Mouse (Mus musculus) ovary, postnatal 14 days (tissue): ENCODE measurements around the gene Jak2.

Experiments used
- DNase-seq: peaks from one replicate; pipeline ENCODE4 v3.0.0; 2022; ENCODE audit warnings: low spot score

Jak2 gene

GRCm38 (mm10) chr19:29302119-29302518, 50.5 kb downstream of the Jak2 start:
- DNase-seq, result no peak

- DNase-seq, result no peak
Observed at GRCm38 (mm10) chr19:29308832-29309231, 57.2 kb downstream of the Jak2 start.

GRCm38 (mm10) chr19:29311791-29312190, 60.2 kb downstream of the Jak2 start:
- no peak for DNase-seq

DNA sequence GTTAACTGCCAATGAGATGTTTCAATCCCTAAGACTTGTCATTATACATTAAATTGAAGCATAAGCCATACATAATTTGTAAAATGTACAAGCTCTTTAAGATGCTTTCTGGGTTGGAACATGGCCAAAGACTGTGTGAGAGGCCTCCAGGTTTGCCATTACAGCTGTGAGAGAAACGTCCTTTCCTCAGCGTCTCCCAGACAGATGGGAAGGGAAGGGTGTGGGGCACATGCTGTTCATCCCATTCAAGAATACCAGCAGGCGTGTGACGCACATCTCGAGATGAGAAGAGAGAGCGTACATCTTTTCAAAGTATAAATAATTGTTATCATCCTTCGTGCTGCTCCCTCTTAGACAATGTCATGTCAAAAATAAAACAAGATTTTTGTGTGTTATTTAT, 61.0 kb downstream of the Jak2 start:
- DNase-seq, result no peak

- DNase-seq, result no peak
Observed at GRCm38 (mm10) chr19:29323416-29324049, 71.9 kb downstream of the Jak2 start.

GRCm38 (mm10) chr19:29325053-29325851, 73.6 kb downstream of the Jak2 start, which contains the start of gene Insl6:
TSS of gene Insl6 (minus strand) at chr19:29325356.
- DNase-seq, result peak; percentile 46

DNA sequence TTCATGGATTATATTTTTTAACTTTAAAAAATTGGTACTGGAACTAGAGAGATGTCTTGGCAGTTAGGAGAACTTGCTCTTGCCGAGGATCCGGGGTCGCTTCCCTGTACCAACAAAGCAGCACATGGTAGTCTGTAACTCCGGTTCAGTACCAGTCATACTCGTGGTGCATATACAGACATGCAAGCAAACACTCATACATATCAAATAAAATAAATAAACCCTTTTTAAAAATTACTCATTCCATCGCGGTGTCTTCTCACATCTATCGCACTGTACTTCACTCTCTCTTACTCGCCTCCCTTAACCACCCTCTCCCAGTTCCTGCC, 74.2 kb downstream of the Jak2 start:
- no peak for DNase-seq

GRCm38 (mm10) chr19:29326396-29326795, 74.8 kb downstream of the Jak2 start:
- DNase-seq, result no peak

- DNase-seq, result no peak
Observed at GRCm38 (mm10) chr19:29326822-29327552, 75.4 kb downstream of the Jak2 start.

DNA sequence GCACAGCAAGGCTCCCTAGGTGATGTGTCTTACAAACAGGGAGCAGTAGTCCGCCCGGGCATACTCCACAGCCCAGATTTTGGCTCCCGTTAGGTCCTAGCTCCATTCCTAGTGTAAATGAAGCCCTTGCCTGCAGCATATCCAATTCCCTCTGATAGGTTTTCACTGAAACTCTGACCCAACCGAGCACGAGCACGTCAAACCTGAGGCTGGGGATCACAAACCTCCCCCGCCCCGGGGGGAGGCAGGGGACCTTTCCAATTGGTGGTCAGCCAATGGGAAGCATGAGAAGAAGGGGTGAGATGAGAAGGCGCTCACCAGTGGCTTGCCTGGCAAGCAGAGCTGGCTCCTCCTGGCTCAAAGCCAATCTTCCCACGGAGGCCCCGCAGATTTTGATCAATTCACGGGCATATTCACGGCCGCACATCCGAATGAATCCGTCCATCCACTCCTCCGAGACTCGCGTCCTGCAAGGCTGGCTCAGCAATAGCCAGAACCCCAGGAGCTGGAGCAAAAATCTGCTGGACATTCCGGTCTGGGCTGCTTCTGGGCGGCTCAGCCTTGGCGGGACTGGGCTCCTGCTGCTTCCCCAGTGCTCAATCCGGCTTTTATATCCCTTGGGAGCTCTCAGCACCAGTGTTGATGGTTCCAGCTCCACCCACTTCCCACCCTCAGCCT, 82.6 kb downstream of the Jak2 start, which contains the start of gene Rln1:
TSS of gene Rln1 (minus strand) at position 603 of the 678 bp plus-strand sequence.
- DNase-seq, result peak; percentile 11

GRCm38 (mm10) chr19:29336624-29337023, 85.0 kb downstream of the Jak2 start:
- no peak for DNase-seq

- no peak for DNase-seq
Observed at GRCm38 (mm10) chr19:29341029-29341428, 89.4 kb downstream of the Jak2 start.

DNA sequence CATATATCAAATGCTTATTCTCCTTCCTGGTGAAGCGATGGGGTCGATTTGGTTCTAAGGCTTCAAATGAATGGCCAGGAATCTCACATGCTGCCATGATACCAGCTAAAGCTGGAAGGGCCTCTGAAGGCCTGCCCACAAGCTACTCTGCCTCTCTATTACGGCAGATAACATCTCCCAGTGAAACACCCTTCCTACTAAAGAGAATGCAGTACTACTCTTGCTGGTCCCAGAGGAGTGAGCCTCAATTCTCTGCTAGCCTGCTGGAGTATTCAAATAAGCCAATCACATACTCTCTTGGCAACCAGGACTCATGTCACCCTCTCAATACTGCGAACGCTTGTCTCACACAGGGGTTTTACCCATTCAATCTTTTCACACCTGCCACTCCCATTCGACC, 90.7 kb downstream of the Jak2 start:
- DNase-seq, result no peak

GRCm38 (mm10) chr19:29344868-29345267, 93.2 kb downstream of the Jak2 start:
- DNase-seq, result no peak

GRCm38 (mm10) chr19:29345636-29346035, 94.0 kb downstream of the Jak2 start:
- no peak for DNase-seq

DNA sequence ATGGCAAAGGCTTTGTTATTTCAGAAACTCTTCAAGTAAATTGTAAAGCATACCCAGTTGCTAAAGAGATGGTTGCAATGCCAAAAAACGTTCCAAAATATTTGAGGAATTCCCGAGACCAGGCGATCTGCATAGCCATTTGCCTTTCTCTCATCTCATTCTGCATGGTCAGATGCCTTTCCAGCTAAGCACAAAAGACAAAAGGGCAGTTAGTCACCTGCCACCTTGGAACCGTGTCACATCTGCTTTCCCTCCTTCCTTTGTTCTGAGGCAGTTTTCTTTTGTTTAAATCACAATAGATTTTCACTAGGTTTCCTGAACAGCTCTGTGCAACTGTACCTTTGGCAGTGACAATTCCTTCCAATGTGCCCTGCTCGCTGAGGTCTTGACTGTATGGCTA, 99.4 kb downstream of the Jak2 start:
- no peak for DNase-seq

DNA sequence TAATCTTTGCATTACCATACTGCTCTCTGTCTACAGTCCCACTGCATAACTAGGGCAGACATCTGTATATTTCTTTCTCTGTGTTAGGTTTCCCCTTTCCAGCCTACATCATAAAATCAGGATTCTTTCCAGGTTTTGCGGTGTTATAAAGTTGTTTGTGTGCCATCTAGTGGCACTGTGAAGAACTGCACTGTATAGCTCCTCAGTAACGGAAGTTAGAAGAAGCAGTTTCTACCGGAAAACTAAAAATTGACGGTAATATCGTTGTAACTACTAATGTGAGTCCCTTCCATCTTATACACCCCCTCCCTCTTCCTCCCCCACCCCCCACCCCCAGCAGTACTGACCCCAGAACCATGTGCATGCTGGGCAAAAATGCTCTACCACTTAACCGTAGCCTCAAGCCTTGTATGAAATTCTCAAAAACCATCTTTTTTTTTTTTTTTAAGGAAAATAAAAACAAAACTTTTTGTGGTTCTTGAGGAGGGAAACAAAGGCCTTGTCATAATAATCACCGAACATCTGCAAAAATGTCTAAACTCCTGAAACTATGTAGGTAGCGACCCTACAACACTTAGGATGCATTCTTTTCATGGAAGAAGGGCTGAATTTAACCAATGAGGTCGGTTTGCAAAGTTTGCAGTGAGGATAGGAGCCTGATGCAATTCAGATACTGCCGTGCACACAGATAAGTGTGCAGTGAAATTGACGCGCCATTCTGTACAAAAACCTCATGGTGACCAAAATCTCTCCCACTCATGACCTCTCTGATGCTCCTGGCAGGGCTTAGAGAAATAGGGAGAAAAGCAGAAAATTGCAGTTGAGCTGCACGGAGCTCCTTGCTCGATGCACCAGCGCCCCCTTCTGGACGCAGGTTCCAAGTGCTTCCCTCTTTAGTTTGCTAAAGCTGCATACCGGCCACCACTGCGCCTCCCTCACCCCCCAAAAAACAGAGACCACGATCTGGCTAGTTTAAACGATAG, 103.6 kb downstream of the Jak2 start:
- DNase-seq, result peak; percentile 88

DNA sequence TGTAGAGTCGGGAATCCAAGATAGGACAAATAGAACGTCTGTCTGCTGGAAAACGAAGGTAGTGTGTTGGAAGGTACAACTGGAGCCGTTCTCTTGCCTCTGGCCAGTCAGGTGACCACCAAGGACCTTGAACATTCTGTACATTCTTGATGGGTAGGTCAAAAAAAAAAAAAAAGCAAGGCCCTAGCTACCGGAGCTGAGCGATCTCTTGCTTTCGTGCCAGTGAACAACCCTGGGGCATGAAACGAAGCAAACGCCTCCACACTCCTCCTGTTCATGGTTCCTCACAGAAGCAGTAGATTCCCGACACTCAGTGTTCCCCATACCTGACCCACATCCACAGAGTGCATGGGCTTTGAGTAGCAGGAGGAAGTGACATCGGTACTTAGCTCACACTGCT, 104.7 kb downstream of the Jak2 start:
- DNase-seq, result no peak

DNA sequence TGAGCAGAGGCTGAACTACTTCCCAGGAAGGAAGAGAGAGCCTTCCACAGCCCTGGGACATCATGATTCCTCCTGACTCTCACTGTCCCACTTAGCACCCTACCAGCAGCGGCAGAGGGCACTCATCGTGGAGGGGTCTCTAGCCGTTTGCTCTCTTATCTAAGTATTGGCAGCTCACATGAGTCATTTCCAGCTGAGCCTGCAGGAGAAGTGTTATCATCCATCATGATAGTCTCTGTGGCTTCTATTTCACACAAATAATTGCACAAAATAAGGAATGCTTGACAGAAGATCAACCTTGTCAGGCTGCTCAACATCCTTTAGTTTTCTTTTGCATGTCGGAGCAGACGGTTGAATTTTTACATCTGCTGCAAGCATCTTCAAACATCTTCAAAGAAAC, 108.6 kb downstream of the Jak2 start:
- DNase-seq, result no peak

DNA sequence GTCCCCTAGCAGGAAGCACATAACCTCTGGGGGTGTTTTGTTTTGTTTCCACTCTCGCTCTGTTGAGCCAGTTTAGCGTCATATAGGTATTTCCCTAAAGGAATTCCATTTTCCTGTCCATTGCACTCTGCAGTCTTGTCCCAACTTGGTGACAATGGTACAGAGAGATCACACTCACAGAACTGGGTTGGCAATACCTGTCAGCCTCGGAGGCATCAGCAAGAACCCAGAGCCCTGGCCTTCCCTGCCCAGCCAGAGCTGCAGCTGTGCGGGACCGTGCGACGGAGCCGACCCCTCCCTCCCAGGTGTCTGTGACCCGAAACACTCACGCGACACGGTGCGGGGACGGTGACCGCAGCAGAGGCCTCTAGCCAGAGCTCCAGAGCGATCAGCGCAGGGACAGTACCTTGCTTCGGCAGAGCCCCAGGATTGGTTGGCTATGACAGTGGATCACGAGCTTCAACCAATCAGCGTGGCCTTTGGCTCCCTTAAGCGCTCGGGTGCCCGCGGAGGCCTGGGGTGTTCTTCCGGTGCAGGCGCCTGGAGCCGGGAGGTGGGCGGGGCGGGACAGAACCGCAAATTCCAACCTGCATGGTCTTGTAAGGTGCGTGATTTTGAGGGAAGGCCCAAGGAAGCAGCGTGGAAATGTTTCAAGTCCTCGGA, 110.0 kb downstream of the Jak2 start:
- peak; percentile 72 for DNase-seq
